Mouse (Mus musculus) cerebellum, adult 11-12 months (tissue): ENCODE measurements around the gene 4930516K23Rik.

Source experiments
- DNase-seq: peaks from one replicate; pipeline ENCODE4 v3.0.0; 2022

4930516K23Rik gene

GRCm38 (mm10) chr7:104061345-104061744 is at the start of gene 4930516K23Rik:
TSS of gene 4930516K23Rik (minus strand) at chr7:104061445.
- no peak for DNase-seq

GRCm38 (mm10) chr7:104104757-104104972 is 43.4 kb upstream of the 4930516K23Rik start, which contains the start of gene Olfr646:
TSS of gene Olfr646 (plus strand) at chr7:104104873.
- no peak for DNase-seq

GRCm38 (mm10) chr7:104103913-104104756 is 42.9 kb upstream of the 4930516K23Rik start:
- DNase-seq: no peak

GRCm38 (mm10) chr7:104085365-104085764 is 24.1 kb upstream of the 4930516K23Rik start, which contains the start of gene Olfr645:
TSS of gene Olfr645 (minus strand) at chr7:104085465.
- DNase-seq: no peak

GRCm38 (mm10) chr7:104071769-104072168 is 10.5 kb upstream of the 4930516K23Rik start, which contains the start of gene Olfr644:
TSS of gene Olfr644 (minus strand) at chr7:104071869.
- no peak for DNase-seq

- no peak for DNase-seq
These were observed 2.0 kb downstream of the 4930516K23Rik start for GRCm38 (mm10) chr7:104059215-104059614.

- no peak for DNase-seq
These were observed 8.7 kb downstream of the 4930516K23Rik start, which contains the start of gene Olfr642 for GRCm38 (mm10) chr7:104052566-104052965. TSS of gene Olfr642 (minus strand) at chr7:104052666.

GRCm38 (mm10) chr7:104050745-104051144 is 10.5 kb downstream of the 4930516K23Rik start:
- no peak for DNase-seq

- DNase-seq: no peak
These were observed 26.1 kb downstream of the 4930516K23Rik start, which contains the start of gene Olfr641 for GRCm38 (mm10) chr7:104035145-104035544. TSS of gene Olfr641 (plus strand) at chr7:104035445.

- DNase-seq: no peak
These were observed 34.3 kb downstream of the 4930516K23Rik start for GRCm38 (mm10) chr7:104026978-104027377.

GRCm38 (mm10) chr7:104025473-104025872 is 35.8 kb downstream of the 4930516K23Rik start, which contains the start of gene Olfr640:
TSS of gene Olfr640 (minus strand) at chr7:104025573.
- DNase-seq: no peak

- DNase-seq: no peak
These were observed 39.6 kb downstream of the 4930516K23Rik start for GRCm38 (mm10) chr7:104021651-104022050.

GRCm38 (mm10) chr7:104018953-104019352 is 42.3 kb downstream of the 4930516K23Rik start:
- no peak for DNase-seq

GRCm38 (mm10) chr7:104017203-104017602 is 44.0 kb downstream of the 4930516K23Rik start, which contains the start of gene Olfr639:
TSS of gene Olfr639 (minus strand) at chr7:104017303.
- no peak for DNase-seq
